Mouse (Mus musculus) lung, postnatal 4 days (tissue): ENCODE data around the gene Zkscan17.
A peak's percentile ranks its signal among the peaks of the same experiment; 100 is the strongest.
"Not testable (repeated sequence)": the region's sequence is repeated elsewhere in the genome, so short reads cannot be mapped to it uniquely, and the experiment has no call there.

ENCODE experiments used
- DNase-seq, 2 experiments: peaks; one replicate each; pipeline ENCODE4 v3.0.0; 2021

Zkscan17 gene

DNA sequence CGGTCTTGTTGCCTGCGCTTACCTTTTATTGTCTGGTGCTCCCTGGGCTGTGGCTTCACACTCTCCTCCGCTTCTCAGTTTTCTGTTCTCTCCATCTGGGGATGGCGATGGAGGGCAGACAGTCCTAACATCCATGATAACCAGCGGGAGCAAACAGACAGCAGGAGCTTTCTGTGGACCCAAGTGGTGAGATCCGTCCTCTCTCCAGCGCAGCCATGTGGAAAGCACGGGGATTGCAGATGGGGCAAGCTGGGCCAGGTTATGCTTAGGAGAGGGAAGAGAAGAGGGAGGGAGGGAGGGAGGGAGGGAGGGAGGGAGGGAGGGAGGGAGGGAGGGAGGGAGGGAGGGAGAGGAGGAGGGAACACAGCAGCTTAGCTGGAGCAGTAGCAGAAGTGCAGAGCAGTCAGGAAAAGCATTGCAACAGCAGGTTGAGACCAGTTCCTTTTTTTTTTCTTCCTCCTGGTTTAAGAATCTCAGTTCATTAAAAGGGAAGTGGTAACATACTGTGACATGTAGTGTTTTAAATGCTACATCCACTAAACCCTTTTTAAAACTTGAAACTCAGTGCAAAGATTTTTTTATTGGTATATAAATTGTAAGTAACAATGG, at the start of gene Zkscan17:
TSS of gene Zkscan17 (minus strand) at position 280 of the 609 bp plus-strand sequence.
- peak; percentile 55 to 63 for DNase-seq

DNA sequence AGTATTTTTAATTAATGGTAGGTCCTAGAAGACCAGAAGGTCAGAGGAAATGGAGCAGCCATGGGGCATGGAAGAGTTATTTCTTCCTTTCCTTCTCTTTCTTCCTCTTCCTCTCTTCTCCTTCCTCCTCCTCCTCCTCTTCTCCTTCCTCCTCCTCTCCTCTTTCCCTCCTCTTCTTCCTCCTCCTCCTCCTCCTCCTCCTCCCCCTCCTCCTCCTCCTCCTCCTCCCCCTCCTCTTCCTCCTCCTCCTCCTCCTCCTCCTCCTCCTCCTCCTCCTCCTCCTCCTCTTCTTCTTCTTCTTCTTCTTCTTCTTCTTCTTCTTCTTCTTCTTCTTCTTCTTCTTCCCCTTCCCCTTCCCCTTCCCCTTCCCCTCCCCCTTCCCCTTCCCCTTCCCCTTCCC, 49.6 kb upstream of the Zkscan17 start, which contains the start of gene Olfr222:
TSS of gene Olfr222 (minus strand) at position 101 of the 400 bp plus-strand sequence.
- DNase-seq: not testable (repeated sequence)

DNA sequence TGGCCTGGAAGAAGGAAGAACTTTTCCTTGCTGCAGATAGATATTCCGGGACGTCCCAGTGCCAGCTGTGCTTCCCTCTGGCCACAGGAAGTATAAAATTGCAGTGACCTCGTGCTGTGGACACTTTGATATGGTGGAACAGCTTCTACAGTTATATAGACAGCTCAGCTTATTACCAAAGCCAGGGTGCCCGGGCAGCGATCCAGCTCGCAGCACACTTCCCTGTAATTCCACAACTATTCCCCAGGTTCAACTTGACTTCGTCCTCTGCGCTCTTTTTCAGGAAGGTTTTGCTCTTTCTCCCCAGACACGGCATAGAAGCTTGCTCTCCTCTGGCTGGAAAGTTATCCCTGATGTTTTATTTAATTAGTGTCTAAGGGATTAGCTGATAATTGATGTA, 49.2 kb upstream of the Zkscan17 start:
- DNase-seq: no peak

DNA sequence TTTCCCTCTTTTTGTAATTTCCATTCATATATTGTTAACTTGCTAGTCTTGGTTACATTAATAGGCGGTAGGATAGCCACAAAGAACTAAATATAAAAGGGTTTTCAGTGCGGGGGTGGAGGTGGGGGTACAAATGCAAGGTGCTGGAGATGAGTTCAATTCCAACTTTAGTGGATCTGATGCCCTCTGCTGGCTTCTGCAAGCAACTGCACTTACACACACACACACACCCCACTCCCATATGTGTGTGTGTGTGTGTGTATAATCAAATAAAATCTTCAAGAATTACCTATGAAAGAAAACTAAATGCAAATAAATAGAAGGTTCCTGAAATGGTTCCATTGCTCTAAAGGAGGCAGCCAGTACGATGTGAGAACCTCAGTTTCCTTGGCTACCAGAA, 42.8 kb upstream of the Zkscan17 start:
- no peak for DNase-seq

DNA sequence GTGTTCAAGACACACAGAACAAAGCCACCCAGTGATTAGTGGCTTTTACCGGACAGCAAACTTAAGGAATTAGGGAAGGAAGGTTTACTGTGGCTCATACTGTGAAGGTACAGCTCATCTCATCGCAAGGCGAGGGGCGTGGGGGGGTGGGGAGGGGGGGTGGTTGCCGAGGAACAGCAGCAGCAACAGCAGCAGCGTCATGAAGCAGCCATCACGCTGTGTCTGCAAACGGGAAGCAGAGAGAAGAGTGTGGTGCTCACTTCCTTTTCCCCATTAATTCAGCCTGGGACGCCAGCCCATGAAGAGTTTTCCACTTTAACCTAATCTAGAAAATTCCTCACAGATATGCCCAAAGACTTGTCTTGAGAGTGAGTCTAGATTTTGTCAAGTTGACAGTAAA, 36.3 kb upstream of the Zkscan17 start:
- DNase-seq: no peak

DNA sequence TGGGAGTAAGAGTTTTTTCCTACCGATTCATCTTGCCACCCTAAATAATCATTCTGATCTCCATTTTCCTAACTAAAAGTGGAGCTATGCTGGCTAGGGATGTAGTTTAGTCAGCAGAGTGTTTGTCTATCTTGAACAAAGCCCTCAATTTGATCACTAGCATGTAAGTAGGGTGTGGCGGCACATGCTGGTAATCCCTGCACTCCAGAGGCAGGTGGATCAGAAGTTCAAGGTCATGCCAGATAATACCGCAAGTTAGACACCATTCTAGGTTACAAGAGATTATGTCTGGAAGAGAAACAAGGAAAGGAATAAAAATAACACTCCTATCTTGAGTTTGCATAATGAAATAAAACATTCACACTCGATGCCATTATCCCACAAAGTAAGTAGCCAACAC, 35.8 kb upstream of the Zkscan17 start:
- DNase-seq: no peak

DNA sequence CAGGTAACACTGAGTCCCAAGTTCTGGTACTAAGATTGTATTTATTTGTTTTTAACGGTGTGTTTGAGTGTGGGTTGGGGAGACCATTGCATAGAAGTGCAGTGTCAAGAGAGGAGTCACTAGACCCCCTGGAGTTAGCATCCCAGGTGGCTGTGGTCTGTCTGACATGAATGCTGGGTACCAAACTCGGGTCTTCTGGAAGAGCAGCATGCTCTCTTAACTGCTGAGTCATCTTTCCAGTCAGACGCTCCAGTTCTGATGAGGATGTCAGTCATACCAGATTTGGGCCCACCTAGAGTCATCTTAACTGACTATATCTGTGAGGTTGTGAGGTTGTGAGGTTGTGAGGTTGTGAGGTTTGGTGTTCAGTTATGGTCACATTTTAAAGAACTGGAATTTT, 34.4 kb upstream of the Zkscan17 start:
- no peak for DNase-seq

DNA sequence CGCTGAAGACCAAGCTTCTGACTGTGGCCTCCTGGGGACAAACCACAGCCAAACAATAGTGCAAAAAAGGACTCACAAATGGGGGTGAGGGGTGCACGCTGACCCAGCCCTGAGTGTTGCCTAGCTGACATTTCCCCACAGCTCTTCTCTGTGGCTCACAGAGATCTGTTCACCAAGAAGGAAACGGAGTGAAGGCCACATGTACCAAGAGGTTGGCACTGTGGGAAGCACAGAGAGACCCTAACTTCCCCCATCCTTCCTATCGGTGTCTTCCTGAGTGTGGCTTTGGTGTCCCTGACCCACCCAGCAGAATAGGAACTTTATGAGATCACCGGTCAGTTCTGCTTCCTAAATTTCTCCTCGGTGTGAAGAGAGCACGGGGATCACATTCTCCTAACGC, 28.0 kb upstream of the Zkscan17 start:
- no peak for DNase-seq

DNA sequence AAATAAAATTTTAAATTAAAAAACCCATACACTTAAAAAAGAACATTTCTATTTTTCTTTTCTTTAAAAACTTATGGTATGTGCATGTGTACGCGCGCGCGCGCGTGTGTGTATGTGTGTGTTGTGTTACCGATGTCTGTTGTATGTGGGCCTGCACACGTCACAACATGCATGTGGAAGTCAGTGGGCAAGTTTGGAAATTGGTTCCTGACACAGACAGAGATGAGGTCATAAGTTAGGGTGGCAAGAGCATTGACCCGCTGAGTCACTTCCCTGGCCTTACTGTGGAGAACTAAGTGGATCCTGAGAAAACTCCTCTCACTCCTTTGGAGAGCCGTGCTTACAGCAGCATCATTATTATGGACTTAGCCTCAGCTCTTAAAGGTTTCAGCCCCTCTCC, 27.6 kb upstream of the Zkscan17 start:
- DNase-seq: no peak

DNA sequence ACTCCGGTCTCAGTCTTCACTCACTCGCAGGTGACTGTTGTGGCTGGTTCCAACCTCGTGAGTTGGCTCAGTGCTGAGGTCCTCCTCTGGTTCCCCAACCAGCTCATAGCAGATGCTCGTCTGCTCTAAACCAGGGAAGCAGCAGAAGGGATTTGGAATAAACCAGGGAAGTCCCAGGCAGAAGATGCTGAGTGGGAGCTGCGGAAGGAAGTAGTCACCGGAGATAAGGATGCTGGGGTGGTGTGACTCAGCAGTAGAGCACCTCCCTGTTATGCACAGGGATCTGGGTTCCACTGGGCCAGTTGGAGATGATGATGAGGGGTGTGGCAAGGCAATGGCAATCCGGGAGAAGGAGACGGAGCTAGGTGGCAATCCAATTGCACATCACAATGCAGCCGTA, 17.5 kb upstream of the Zkscan17 start:
- DNase-seq: no peak

DNA sequence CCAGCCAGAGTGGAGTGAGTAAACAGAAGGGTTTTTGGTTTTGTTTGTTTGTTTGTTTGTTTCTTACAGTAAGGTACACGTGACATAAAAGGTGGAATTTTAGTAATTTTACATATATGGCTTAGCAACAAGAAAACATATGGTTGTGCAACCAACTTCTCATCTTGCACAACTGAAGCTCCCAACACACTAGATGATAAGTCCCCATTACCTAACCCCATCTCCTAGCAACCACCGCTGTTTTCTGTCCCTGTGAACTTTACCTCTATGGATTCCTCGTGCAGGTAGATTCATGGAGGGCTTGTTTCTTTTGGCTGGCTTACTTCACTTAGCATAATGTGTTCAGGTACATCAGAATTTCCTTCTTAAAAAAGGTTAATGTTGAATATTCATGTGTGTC, 16.8 kb upstream of the Zkscan17 start:
- no peak for DNase-seq

DNA sequence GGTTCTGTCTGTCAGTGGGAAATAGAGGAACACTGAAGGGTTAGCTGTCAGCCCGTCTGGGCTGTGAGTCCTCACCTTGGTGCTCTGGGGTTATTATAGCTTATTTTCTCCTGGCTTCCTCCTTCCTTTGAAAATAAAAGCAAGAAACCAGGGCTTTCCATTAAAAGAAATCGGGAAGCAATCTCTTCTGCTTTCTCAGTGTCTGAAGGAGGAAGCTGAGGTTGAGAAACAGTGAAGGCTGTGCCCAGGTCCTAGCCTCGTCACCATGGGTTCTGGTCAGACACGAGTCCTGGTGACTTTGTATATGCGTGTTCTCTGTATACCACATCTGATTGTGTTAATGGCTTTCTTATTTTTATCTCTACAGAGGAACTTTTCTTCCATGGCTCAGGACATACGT, 15.9 kb upstream of the Zkscan17 start:
- DNase-seq: peak; percentile 20 to 33

DNA sequence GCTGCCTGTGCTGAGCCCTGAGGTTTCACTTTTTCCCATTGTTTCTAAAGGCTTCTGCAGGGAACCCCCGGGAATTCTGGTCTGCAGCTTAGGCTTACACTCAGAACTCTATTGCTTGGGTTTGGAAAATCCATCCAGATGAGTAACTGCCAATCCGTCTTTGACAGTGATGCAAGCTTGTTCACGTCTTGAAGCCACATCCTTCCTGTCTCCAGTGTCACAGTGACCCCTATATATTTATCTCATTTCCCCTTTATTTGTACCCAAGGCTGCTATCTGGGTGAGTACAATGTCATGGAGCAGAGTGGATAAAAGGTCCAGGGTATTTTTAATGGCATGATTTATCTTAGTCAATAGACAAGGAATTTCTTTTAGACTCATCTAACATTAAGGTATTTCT, 14.8 kb upstream of the Zkscan17 start, which contains the start of gene Nlrp3:
TSS of gene Nlrp3 (plus strand) at position 245 of the 400 bp plus-strand sequence.
- DNase-seq: no peak

DNA sequence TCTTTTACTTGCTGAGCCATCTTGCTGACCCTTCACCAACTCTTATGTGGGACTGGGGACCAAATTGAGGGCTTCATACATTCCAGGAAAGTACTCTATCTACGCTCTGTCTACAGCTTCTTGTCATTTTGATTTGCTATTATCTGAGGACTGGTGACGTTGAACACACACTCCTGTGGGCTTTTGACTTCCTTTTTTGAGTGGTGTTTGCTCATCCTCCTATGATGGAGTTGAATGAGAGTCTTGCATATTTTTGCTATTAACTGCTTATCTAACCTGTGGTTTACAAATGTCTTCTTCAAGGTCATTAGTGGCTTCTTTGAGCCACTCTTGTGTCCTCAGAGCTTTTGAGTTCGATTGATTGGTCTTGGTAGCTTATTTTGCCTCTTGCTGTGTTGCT, 13.6 kb upstream of the Zkscan17 start:
- DNase-seq: no peak

DNA sequence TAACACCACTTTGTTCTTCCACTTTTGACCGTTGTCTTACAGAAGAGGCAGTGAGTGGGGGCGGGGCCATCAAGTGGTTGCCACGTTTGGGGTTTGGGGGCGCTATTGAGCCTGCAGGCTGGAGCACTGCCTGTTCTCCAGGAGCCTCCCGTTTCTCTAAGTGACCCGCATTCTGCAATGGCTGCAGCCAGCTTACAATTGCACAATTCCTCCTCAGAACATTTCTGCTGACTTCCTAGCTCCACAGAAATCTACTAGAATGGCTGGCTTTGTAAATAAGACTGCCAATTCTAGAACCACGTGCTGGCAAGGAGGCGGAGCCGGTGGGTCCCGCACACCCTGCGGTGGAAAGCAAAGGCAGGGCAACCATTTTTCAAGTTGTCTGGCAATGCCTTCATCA, 11.8 kb upstream of the Zkscan17 start:
- DNase-seq: peak; percentile 82 to 83

DNA sequence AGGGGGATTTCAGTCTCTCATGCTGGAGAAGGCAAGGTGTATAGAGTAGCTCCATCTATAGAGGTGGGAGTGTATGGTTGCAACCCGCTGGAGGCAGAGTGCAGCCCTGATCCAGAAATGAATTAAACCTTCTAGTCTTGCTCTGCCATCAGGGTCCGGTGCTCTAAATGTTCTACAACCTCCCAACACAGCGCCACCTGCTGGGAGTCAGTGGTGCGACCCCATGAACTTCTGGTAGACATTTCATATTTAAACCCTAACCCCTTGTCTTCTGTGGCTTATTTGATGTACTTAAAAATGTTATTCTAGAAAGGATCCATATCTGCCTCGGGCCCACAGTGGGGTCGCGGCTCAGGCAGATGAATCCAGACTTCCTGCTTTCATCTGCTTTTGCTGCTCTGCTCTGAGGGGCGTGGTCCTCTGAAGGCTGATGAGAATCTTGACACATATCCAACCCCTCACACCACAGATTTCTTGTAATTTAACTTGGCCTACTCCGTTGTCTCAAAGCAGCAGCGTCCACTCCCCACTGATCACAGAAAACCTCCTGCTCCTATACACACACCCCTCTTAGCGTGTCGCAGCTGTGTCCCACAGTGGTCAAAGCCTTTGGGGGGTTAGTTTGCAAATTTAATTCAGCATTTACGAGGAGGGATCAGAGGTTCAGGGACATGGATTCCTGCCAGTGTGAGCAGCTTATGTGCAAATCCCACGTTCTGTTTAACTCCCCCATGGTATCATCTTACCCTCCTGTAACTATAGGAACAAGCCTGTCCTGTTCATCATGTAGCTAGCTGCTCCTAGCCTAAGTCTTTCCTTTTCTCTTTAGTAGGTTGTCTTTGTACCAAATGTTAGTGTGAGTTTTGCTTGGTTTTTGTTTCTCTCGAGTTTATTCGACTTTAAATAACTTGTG, 10.9 kb upstream of the Zkscan17 start:
- peak in 1 of 2 experiments; percentile 52 for DNase-seq

DNA sequence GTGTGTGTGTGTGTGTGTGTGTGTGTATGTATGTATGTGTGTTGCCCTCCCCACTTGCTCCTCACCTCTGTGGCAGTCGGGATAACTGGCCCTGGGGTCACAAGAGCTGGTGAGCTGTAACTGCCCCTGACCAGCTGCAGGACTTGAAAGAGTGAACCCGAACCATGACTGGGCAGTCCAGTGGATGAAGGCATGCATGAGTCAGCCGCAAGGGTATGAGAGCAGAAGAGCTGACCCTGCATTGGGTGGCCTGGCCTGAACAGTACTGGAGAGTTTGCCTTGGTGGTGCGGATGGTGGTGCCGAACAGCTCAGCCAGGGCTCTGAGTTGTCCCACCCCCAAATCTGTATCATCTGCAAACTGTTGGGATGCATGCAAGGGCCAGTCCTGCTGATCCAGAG, 5.0 kb upstream of the Zkscan17 start:
- no peak for DNase-seq

DNA sequence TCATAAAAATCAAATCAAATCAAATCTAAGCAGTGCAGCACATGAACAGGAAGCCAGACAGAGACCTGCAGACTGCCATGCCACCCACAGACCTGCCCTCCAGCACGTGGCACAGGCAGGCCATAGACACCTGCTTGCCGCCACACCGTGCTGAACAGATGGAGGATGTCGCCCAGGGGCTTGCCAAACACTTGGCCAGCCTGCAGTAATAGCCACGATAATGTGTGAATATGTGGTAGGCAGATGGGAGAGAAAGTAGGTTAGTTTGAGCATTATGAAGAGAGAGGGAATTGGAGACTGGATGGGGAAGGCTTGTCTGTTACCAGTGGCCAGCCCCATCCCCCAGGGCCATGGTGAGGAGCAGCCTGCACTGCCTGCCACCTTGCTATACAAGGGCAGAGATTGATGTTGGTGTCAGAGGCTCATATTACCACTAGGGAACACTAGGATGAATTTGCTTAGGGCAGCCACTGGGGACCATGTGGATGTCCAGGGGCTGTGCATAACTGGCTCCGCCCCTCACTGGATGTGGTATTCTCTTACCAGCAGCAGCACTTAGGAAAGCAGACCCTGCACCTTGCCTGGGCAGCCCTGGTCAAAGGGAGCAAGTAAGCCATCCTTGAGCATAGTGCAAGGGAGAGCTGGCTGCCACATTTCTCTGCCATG, 4.5 kb upstream of the Zkscan17 start:
- no peak for DNase-seq

DNA sequence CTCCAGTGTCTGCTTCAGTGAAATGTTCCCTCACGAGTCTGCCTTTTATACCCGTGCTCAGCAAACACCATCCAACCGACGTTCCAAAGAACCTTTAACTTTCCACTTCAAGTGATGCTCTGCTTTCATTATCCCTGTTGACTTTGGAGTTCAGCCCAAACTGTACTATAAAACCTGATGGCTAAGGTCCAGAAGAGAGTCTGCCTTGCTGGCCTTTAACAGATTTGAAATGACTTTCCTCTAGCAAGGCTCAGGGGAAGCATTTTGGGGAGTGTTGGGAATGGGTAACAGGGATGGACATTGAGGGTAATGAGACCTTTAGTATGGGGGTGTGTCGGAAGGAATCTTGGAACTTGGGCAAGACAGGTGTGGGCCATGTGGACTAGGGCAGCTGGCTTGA, 3.7 kb upstream of the Zkscan17 start:
- DNase-seq: no peak

DNA sequence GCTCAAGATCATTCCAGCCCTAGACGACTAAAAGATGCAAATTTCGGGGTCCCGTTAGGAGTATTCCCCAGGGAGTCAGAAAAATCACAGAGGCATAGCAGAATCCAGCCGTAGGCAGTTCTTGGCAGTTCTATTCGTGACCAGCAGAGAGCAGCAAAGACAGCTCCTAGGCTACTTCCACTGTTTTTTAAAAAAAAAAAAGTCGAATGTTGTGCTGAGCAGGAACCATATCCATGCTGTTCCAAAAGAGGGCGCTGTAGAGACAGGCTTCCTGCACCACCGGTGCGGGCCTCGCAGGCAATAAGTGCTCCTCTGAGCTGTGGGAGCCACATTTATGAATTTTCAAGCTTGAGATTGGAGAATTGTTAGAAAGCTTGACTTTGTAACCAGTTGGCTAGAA, 1.3 kb downstream of the Zkscan17 start:
- DNase-seq: peak; percentile 72 to 87

DNA sequence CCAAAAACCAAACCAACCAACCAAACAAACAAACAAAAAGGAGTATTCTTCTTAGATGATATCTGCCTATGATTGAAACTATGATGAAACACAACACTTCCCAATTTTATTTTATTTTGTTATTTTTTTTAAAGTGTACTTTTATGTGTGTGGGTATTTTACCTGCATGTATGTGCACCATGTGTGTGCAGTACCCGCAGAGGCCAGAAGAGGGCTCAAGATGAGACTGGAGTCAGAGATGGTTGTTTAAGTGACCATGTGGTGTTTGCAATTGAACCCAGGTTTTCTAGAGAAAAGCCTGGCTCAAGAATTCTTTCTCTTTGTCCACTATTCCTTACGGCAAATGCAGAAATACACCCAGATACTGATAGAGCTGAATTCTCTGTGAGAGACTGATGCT, 2.4 kb downstream of the Zkscan17 start:
- DNase-seq: no peak

DNA sequence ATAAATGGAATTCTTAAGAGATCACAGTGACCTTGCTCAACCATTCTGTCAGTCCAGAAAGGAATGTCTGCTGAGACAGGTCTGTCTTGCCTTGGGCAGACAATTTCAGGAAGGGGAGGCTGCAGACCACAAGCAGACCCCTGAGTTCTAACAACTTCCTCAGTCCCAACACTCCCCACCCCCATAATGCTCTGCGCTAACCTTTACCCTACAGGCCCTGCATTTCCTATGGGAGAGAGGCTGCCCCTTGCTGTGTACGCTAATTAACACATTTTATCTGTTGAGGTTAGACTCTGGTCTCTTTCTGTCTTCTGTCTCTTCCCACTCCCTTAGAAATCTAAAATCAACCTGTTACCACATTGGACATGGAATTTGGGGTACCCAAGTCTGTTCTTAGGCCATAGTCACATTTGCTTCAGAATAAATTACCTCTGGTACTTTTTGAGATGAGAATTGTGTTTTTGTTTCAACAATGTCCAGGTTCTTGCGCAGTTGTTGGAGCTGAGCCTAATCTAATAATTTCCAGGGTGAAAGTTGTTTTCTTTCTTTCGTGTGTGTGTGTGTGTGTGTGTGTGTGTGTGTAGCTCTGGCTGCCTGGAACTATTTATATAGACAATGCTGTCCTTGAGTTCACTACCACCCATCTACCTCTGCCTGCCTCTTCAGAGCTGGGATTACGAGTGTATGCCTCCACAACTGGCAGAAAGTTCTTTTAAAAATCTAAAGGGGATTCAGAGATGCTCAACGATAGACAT, 6.6 kb downstream of the Zkscan17 start:
- DNase-seq: no peak

DNA sequence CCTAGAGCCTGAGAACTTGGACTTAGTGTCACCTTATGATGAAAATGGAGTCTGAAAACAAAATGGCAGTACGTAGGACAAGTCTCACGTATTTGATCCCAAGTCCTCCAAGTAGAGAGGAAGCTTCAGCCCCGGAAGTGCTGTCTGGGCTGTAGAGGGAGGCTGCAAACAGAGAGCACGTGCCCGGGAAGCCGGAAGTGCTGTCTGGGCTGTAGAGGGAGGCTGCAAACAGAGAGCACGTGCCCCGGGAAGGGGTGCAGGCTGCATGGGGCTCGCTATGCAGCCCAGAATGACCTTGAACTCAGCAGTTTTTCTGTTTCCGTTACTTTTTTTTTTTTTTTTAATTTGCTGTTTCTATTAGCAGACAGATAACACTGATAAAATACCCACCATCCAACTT, 8.3 kb downstream of the Zkscan17 start:
- DNase-seq: peak in 1 of 2 experiments; percentile 29
